Mouse (Mus musculus): ENCODE results near the gene Dsp. TPM values are rescaled to one million over a fixed set of nuclear protein-coding genes. Genes with fewer than 3 reads are reported as not detected.

Dsp gene
- total and polyA plus RNA-seq, 3 experiments: 0.59 to 0.85 (median 0.75) TPM

- no peak for DNase-seq
Observed at GRCm38 (mm10) chr13:38193406-38193805, 42.3 kb downstream of the Dsp start.

- no peak for DNase-seq
Observed at GRCm38 (mm10) chr13:38201413-38201812, 50.3 kb downstream of the Dsp start.

GRCm38 (mm10) chr13:38204171-38204570 lies 53.1 kb downstream of the Dsp start:
- DNase-seq: no peak

GRCm38 (mm10) chr13:38204702-38205482 lies 53.8 kb downstream of the Dsp start, which contains the start of gene Snrnp48:
Gene Snrnp48 (plus strand): TSS chr13:38204938.
- peak; percentile 94 for DNase-seq

- DNase-seq: no peak
Observed at GRCm38 (mm10) chr13:38211122-38211521, 60.0 kb downstream of the Dsp start.

DNA sequence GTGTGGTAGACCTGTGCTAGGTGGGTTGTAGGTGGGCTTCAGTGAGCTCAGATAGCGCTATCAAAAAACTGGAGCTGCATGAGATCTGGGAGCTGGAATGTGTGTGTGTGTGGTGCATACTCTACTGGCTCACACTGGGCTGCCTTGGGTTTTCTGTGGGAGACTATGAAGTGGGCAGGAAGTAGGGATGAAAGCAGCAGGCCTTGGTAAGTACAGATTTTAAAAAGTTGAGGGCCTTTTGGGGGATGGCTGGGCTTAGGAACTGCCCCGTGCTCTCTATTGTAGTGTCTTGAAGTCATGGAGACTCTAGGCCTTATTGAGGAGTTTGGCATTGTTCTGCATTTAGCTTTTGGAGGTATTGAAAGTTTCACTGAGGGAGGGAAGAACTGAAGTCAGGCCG lies 67.6 kb downstream of the Dsp start:
- no peak for DNase-seq

GRCm38 (mm10) chr13:38220331-38220730 lies 69.2 kb downstream of the Dsp start:
- no peak for DNase-seq

DNA sequence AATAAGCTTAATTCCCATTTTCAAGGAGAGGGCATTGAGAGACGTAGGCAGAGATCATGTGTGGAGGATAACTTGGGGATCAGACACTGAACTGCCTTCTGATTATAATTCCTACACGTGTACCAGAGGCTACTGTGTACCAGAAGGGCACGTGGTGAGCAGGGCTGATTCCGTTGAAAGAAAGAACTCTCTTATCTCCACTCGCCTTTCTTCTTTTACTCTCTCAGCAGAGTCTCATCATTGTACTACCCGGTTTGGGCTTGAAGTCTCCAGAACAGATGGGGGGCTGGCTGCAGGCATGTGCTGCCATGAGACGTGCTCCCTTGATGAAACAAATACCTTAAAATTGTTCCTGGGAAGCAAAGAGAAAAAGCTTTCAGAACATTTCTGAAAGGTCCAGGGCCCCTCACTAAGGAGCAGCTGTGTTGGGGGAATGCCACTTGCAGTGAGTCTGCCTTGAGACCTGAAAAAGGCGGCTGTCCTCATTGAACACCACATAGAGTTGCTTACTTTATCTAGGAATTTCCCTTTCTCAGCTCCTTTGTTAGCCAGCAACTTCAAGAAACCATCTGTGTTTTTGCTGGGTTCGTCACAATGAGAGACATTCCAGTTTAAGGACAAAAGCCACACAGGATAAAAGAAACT lies 79.2 kb downstream of the Dsp start:
- DNase-seq: no peak

DNA sequence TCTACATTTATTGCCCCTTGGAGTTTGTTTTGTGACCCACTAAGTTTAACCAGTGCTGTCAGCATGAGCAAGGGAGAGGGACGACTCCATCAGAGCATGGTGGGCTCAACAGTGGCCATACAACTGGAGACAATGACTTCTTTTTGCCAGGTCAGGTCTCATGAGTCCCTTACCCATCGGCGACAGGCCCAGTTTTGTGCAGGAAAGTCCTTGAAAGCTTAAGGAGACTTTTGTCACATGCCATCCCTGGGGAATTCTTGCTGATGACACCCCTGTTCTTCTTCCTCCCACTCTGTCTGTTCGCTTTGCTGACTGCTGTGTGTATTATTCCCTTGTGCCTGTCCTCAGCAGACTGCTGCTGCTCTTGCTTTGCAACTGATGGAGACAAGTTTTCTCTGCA lies 81.3 kb downstream of the Dsp start:
- DNase-seq: no peak

DNA sequence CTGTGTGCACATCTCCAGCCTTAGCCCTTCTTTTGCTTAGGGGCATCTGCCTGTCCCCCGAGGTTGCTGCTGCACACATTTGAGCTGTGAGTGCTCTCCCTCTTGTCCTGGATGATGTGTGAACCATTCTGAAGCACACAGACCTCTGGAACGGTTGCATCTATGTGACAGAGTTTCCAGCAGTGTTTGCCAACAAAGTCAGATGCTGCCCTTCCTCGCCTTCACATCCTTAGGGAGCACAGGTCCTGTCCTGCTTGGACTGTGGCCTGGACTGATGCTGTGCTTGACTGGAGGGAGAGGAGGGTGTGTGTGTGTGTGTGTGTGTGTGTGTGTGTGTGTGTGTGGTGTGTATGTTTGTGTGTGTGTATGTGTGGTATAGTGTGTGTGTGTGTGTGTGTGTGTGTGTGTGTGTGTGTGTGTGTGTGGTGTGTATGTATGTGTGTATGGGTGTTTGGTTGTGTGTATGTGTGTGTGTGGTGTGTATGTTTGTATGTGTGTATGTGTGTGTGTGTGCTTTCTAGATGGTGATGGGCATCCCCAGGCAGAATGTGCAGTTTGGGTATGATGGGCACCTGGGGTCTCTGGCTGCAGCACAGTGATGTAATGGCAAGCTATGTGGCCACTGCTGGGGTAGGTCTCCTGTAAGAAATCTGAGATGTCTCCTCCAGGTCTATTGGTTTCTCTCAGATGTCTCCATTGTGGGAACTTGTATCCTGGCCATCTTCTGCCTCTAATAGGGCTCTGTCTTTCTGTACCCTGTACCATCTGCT lies 81.9 kb downstream of the Dsp start:
- no peak for DNase-seq

- no peak for DNase-seq
Observed at GRCm38 (mm10) chr13:38234651-38235050, 83.6 kb downstream of the Dsp start.

DNA sequence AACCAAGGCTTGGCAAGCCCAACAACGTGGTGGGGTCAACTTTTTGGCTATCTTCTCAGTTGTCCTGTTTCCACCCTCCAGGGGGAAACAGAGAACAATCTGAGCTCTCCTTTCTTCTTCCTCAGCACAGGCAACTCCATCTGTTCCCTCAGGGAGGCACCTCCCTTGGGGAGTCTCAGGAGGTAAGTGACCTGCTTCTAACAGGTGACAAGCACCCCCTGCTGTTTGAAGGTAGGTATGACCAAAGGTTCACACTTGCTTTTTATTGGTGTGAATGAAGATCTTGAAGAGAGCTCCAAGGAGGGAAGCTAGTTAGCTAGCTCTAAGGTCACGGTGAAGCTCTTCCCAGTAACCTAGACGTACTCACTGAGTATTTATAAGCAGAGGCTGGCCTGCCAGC lies 84.3 kb downstream of the Dsp start:
- DNase-seq: no peak

- no peak for DNase-seq
Observed at GRCm38 (mm10) chr13:38248151-38248550, 97.1 kb downstream of the Dsp start.

Other genes with a start within 250 kb of the Dsp start
- gene Ssr1, start 157.1 kb upstream of the Dsp start, total RNA-seq (2021): 100 to 1,000 TPM; 138 to 209 TPM
- 3.9 and 5.6 TPM in 2 replicates for gene Ssr1, start 157.1 kb upstream of the Dsp start, polyA plus RNA-seq (2012; rRNA removed)
- 10 to 100 TPM; 25.2 to 34.9 TPM for gene Riok1, start 114.3 kb upstream of the Dsp start, total RNA-seq (2021)
- 10.3 and 11.9 TPM in 2 replicates for gene Riok1, start 114.3 kb upstream of the Dsp start, polyA plus RNA-seq (2012; rRNA removed)
- 1 to 10 TPM; 2.7 to 4.2 TPM for gene Cage1, start 114.2 kb upstream of the Dsp start, total RNA-seq (2021)
- gene Cage1, start 114.2 kb upstream of the Dsp start, polyA plus RNA-seq (2012; rRNA removed): 0.16 and 0.20 TPM in 2 replicates
- gene Snrnp48, start 53.6 kb downstream of the Dsp start, total RNA-seq (2021): 10 to 100 TPM; 16.3 to 26.1 TPM
- gene Snrnp48, start 53.6 kb downstream of the Dsp start, polyA plus RNA-seq (2012; rRNA removed): 16.7 and 21.0 TPM in 2 replicates
- 1 to 10 TPM; 7.0 to 8.2 TPM for gene Bmp6, start 193.8 kb downstream of the Dsp start, total RNA-seq (2021)
- gene Bmp6, start 193.8 kb downstream of the Dsp start, polyA plus RNA-seq (2012; rRNA removed): 13.0 and 14.0 TPM in 2 replicates